Mouse (Mus musculus) lung, adult 2 months (tissue): ENCODE measurements at regions not wholly inside any gene's neighbourhood (a gene's known extent, or its start where the extent isn't known, plus 50 kb on each side); places are given as distances from the start of the nearest gene placed in this dataset.

Source experiments
- DNase-seq: peaks from one replicate; pipeline ENCODE4 v3.0.0; 2022
- H3K4me1 ChIP-seq: fragments of 200-500 bp; 2 replicates; pipeline ENCODE4 v1.6.1; 2011; ENCODE audit warnings: low read length; ENCODE audit not compliant: control insufficient read depth, insufficient read depth
- H3K4me3 ChIP-seq: fragments of 200-500 bp; replicated peaks from 2 replicates; pipeline ENCODE3; 2011; ENCODE audit warnings: low read depth, mild to moderate bottlenecking, control low read depth, low read length; ENCODE audit errors: extremely low read depth
- CTCF ChIP-seq: fragments of 200-500 bp; IDR thresholded peaks from 2 replicates; pipeline ENCODE4 v1.5.1; 2011; ENCODE audit warnings: mild to moderate bottlenecking, low read length, control low read depth; ENCODE audit not compliant: insufficient read depth
- POLR2A ChIP-seq: fragments of 200-500 bp; IDR thresholded peaks from 2 replicates; pipeline ENCODE4 v1.6.1; 2011; ENCODE audit warnings: low read depth, mild to moderate bottlenecking, control low read depth, low read length, borderline replicate concordance; ENCODE audit errors: extremely low read depth
- WGBS: fragments of 180-500 bp; shearing (Covaris S2); methylation state at CpG from one replicate; pipeline ENCODE4 v1.1.7; 2018; 5-methylcytosine and 5-hydroxymethylcytosine counted together

GRCm38 (mm10) chr3:58319463-58319862 lies 95.1 kb upstream of the Tsc22d2 start:
- H3K4me3 ChIP-seq = no peak overlapping the region
- TF ChIP-seq CTCF (no peak), POLR2A (no peak)
- DNase-seq = no peak
- H3K4me1 ChIP-seq = no peaks in the 10 kb centered on the region
- WGBS = 50% methylated on average over 1 of the region's 1 CpGs

DNA sequence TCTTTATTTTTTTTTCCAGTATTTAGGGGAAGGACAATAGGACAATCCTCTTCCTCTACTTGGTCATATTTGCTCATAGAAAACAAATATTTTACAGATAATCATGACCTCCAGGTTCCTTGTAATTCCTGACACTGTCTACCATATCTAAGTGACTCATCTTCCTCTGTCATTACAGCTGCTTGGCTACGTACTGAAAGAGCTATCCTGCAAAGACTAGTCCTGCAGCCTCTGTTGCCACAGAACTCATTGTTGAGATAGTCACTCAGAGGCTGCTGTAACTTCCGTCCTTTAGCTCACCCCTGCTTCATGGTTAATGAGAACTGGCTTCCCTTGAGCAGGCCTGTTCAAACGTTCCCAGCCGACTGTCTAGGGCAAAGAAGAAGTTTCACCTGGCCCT lies 93.7 kb upstream of the Tsc22d2 start:
- 56% methylated on average over 4 of the region's 4 CpGs for WGBS
- no peak for DNase-seq
- no peaks in the 10 kb centered on the region for H3K4me1 ChIP-seq
- no peak for TF ChIP-seq POLR2A
- TF ChIP-seq CTCF = no peak
- H3K4me3 ChIP-seq = no peak overlapping the region

DNA sequence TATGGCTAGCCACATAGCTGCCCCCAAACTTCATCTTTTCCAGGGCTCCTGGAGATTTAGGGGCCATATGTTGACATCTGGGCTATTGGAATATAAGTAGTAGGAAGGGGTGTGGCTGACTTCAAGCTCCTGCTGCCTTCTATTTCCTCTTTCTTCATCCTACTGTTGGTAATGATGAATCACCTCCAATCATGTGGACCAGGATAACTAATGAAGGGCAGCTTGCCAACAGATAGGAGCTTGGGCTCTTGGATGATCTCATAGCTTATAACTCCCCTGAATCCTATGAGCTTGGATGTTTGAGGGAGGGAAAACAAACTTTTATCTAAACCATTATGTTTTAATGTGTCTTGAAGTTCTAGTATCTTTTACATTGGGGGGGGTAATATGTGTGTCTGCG lies 92.2 kb upstream of the Tsc22d2 start:
- TF ChIP-seq CTCF = no peak
- TF ChIP-seq POLR2A = no peak
- WGBS = 92% methylated on average over 1 of the region's 1 CpGs
- DNase-seq = no peak
- H3K4me3 ChIP-seq = no peak overlapping the region
- no peaks in the 10 kb centered on the region for H3K4me1 ChIP-seq

DNA sequence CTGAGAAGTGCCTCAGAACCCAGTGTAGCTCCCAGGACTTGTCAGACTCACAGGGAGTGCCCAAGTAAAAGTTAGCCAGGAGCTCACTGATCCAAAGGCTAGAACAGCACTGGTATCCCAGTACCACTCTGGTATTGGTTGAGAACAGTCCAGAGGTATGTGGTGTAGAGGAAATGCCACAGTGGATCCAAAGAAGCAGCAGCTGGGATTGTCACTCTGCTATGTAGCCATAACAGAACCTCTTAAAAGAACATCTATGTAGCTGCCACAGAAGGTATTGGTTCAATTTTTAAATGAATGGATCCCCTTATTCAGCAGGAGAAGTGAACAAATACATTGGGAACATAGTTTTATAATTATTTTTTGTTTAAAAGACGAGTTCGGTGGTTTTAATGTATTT lies 86.8 kb upstream of the Tsc22d2 start:
- no peak for DNase-seq
- TF ChIP-seq CTCF (no peak), POLR2A (no peak)
- Histone ChIP-seq H3K4me1 (no peaks in the 10 kb centered on the region), H3K4me3 (no peak overlapping the region)
- 55% methylated on average over 2 of the region's 2 CpGs for WGBS

GRCm38 (mm10) chr3:58330186-58330585 lies 84.3 kb upstream of the Tsc22d2 start:
- Histone ChIP-seq H3K4me1 (no peaks in the 10 kb centered on the region), H3K4me3 (no peak overlapping the region)
- DNase-seq = peak; percentile 48
- TF ChIP-seq POLR2A = no peak
- TF ChIP-seq CTCF = no peak
- WGBS = 27% methylated on average over 2 of the region's 2 CpGs

DNA sequence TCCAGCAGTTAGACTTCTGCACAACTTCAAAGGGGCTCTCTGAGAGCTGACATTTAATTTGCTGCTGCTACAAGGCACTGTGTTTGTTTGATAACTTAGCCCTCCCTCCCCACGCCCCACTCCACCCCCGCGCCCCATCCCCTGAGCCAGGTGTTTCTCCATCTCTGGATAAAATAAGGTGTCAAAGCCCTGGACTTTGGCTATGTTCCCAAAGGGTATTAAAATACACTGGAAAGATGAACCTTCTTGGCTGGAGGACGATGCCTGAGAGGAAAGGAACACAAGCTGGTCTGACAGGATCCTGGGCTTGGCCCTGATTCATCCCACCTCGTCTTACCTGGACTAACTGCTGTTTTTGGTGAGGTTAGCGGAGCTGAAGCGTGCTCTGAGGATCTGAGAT lies 80.5 kb upstream of the Tsc22d2 start:
- H3K4me3 ChIP-seq = no peak overlapping the region
- H3K4me1 ChIP-seq = no peaks in the 10 kb centered on the region
- no peak for DNase-seq
- no peak for TF ChIP-seq POLR2A
- no peak for TF ChIP-seq CTCF
- 47% methylated on average over 7 of the region's 7 CpGs for WGBS

- TF ChIP-seq CTCF = no peak
- no peak for TF ChIP-seq POLR2A
- WGBS = 81% methylated on average over 6 of the region's 6 CpGs
- H3K4me1 ChIP-seq = no peaks in the 10 kb centered on the region
- no peak for DNase-seq
- no peak overlapping the region for H3K4me3 ChIP-seq
Observed at GRCm38 (mm10) chr3:58335277-58335676, 79.2 kb upstream of the Tsc22d2 start.

DNA sequence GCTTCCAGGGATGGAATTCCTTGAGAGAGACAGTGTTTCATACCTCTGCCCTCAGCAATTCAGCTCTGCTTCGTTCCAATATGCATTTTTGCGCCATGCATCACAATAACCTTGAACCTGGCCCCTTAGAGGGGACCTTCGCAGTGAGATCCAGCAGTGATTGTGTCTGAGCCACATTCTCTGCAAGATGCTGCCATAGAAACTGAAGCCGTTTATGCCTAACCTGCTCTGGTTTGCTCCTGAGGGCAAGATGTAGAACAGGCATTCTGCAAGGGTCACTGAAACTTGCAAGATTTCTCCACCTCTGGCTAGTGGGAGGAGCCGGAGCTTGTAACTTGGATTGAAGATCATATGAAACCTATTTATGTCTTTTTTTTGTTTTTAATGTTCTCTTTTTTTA lies 78.4 kb upstream of the Tsc22d2 start:
- no peak for DNase-seq
- no peak for TF ChIP-seq POLR2A
- TF ChIP-seq CTCF = no peak
- no peaks in the 10 kb centered on the region for H3K4me1 ChIP-seq
- no peak overlapping the region for H3K4me3 ChIP-seq
- 78% methylated on average over 5 of the region's 5 CpGs for WGBS

GRCm38 (mm10) chr3:58336590-58336989 lies 77.9 kb upstream of the Tsc22d2 start:
- no peak for TF ChIP-seq POLR2A
- no peak for TF ChIP-seq CTCF
- DNase-seq = no peak
- WGBS = 84% methylated on average over 6 of the region's 6 CpGs
- Histone ChIP-seq H3K4me3 (no peak overlapping the region), H3K4me1 (no peaks in the 10 kb centered on the region)

DNA sequence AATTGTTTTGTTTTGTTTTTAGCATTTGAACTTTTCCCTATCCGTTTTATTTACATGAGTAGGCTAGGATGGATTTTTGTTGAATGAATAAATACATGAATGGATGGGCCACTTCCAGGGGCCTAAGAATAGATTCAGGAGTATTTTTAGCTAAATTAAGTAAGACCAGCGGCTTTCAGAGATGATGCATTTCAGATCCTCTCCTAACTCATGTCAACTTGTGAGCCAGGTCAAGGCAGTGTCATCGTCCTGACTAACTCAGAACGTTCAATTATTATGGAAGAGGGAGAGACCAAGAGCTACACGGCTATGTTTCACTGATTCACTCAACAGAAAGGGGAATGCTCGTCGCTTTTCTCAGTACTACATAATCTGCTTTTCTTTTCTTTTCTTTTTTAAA lies 75.5 kb upstream of the Tsc22d2 start:
- no peaks in the 10 kb centered on the region for H3K4me1 ChIP-seq
- no peak for DNase-seq
- H3K4me3 ChIP-seq = no peak overlapping the region
- 80% methylated on average over 7 of the region's 7 CpGs for WGBS
- no peak for TF ChIP-seq CTCF
- no peak for TF ChIP-seq POLR2A

DNA sequence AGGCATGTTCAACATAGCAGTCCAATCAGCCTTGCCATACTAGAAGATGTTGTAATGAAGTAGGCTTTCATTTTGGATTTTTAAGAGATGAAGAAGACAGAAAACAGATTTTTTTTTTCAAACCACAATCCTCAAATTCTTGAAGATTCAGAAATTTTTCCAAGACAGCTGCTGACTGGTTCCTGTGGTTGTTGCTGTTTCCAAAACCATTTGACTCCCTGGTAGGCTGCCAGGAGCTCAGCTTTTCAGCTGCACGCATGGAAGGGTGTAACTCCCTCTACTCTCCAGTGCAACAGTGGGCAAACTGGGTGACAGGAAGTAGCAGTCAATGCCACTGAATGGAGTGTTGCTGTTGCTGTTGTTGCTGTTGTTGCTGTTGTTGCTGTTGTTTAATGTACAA lies 72.4 kb upstream of the Tsc22d2 start:
- DNase-seq = no peak
- no peaks in the 10 kb centered on the region for H3K4me1 ChIP-seq
- 34% methylated on average over 1 of the region's 1 CpGs for WGBS

More for the DNA sequence above, 72.4 kb upstream of the Tsc22d2 start:
- TF ChIP-seq CTCF = no peak
- no peak for TF ChIP-seq POLR2A
- H3K4me3 ChIP-seq = no peak overlapping the region
